Mouse (Mus musculus) midbrain, embryonic 10.5 days (tissue): Measurements from ENCODE around the gene Dytn. TPM values are rescaled to one million over a fixed set of nuclear protein-coding genes. Genes with fewer than 3 reads are reported as not detected.

Experiments
- DNase-seq: peaks from one replicate; pipeline ENCODE4 v3.0.0-alpha.2; 2017; ENCODE audit warnings: low spot score
- H3K27ac ChIP-seq: fragments of 300-500 bp; sonication (generic); replicated peaks from 2 replicates; pipeline ENCODE4 v1.5.1; 2016; ENCODE audit warnings: mild to moderate bottlenecking
- H3K27me3 ChIP-seq: fragments of 300-500 bp; sonication (generic); 2 replicates; pipeline ENCODE4 v1.6.1; 2016; ENCODE audit warnings: low read depth, mild to moderate bottlenecking; ENCODE audit not compliant: poor library complexity, severe bottlenecking
- H3K36me3 ChIP-seq: fragments of 300-500 bp; sonication (generic); 2 replicates; pipeline ENCODE4 v1.6.1; 2016; ENCODE audit warnings: mild to moderate bottlenecking, moderate library complexity
- H3K4me1 ChIP-seq: fragments of 300-500 bp; sonication (generic); 2 replicates; pipeline ENCODE4 v1.6.1; 2016
- H3K4me3 ChIP-seq: fragments of 300-500 bp; sonication (generic); 2 replicates; pipeline ENCODE4 v1.5.1; 2016; ENCODE audit warnings: mild to moderate bottlenecking, moderate library complexity
- H3K9me3 ChIP-seq: fragments of 300-500 bp; sonication (generic); replicated peaks from 2 replicates; pipeline ENCODE4 v1.6.1; 2016; ENCODE audit warnings: mild to moderate bottlenecking
- WGBS: fragments of 180-500 bp; shearing (Covaris S2); methylation state at CpG from one replicate; pipeline ENCODE4 v1.1.7; 2016; 5-methylcytosine and 5-hydroxymethylcytosine counted together
- polyA plus RNA-seq: library from polyadenylated mRNA; unstranded; fragments of >200 nt; fragmentation: Nextera tagmentation; extraction: Ambion mirVana; gene quantifications from 2 replicates; pipeline ENCODE4 v1.2.1, GENCODE M21; 2016

The Dytn gene
- polyA plus RNA-seq, 1 experiment from 2014 or later = not detected

- Histone ChIP-seq H3K27me3 (no peaks in the 10 kb centered on the region), H3K36me3 (no peaks in the 10 kb centered on the region), H3K27ac (peak overlapping the region; percentile 72), H3K9me3 (no peaks in the 10 kb centered on the region), H3K4me3 (no peak overlapping the region), H3K4me1 (peaks cover 30% of the 10 kb centered on the region)
- WGBS = 58% methylated on average over 6 of the region's 6 CpGs
- DNase-seq = peak; percentile 56
Measured at GRCm38 (mm10) chr1:63573432-63573831, 113.3 kb downstream of the Dytn start.

Other genes with a start within 250 kb of the Dytn start
- gene Adam23, start 241.0 kb downstream of the Dytn start, polyA plus RNA-seq = 4.2 and 5.9 TPM in 2 replicates
- gene Gm39653, start 71.0 kb downstream of the Dytn start, polyA plus RNA-seq = not detected in 2 replicates
- gene Mdh1b, start 43.4 kb upstream of the Dytn start, polyA plus RNA-seq = 0.09 and 0.22 TPM in 2 replicates
- 63.6 and 74.4 TPM in 2 replicates for gene Fastkd2, start 43.7 kb upstream of the Dytn start, polyA plus RNA-seq
- gene 4933402D24Rik, start 82.3 kb upstream of the Dytn start, polyA plus RNA-seq = 0.12 and 0.27 TPM in 2 replicates